Mouse (Mus musculus) myocyte (in vitro differentiated cells): ENCODE measurements at regions not wholly inside any gene's neighbourhood (a gene's known extent, or its start where the extent isn't known, plus 50 kb on each side); places are given as distances from the start of the nearest gene placed in this dataset.

Experiments
- H3K27me3 ChIP-seq: one replicate; pipeline ENCODE4 v1.6.1; 2011; ENCODE audit not compliant: control insufficient read depth, insufficient read depth, insufficient read length
- H3K36me3 ChIP-seq: one replicate; pipeline ENCODE4 v1.6.1; 2011; ENCODE audit not compliant: control insufficient read depth, insufficient read depth
- H3K4me2 ChIP-seq: one replicate; pipeline ENCODE4 v1.6.1; 2011; ENCODE audit warnings: low read depth, control low read depth
- H3K4me3 ChIP-seq: one replicate; pipeline ENCODE4 v1.5.1; 2011; ENCODE audit warnings: mild to moderate bottlenecking, control low read depth, moderate library complexity
- H3K79me2 ChIP-seq: one replicate; pipeline ENCODE4 v1.6.1; 2011; ENCODE audit not compliant: control insufficient read depth, insufficient read depth
- H3ac ChIP-seq: one replicate; pipeline ENCODE4 v1.6.1; 2011; ENCODE audit not compliant: control insufficient read depth, insufficient read length
- CEBPB ChIP-seq: IDR thresholded peaks from 2 replicates; pipeline ENCODE4 v1.6.1; 2011; ENCODE audit warnings: mild to moderate bottlenecking, moderate library complexity; ENCODE audit not compliant: poor library complexity, insufficient read depth, severe bottlenecking
- E2F4 ChIP-seq: IDR thresholded peaks from one replicate; pipeline ENCODE4 v1.6.1; 2011; ENCODE audit warnings: mild to moderate bottlenecking, control low read depth, moderate library complexity; ENCODE audit not compliant: insufficient read depth
- MAX ChIP-seq: IDR thresholded peaks from one replicate; pipeline ENCODE4 v1.6.1; 2011; ENCODE audit warnings: low read depth, mild to moderate bottlenecking, control low read depth
- MYOD1 ChIP-seq, 3 experiments: IDR thresholded peaks; one replicate each; pipeline ENCODE4 v1.6.1; 2011; ENCODE audit warnings: control low read depth in 2 of 3, low read depth in 2 of 3, mild to moderate bottlenecking in 2 of 3, moderate library complexity in 1 of 3; ENCODE audit not compliant: insufficient read length in 2 of 3, control insufficient read depth in 1 of 3
- MYOG ChIP-seq, 3 experiments: IDR thresholded peaks; one replicate each; pipeline ENCODE4 v1.6.1; 2011; ENCODE audit warnings: control low read depth in 2 of 3, low read depth in 2 of 3, mild to moderate bottlenecking in 2 of 3; ENCODE audit not compliant: insufficient read length in 2 of 3, control insufficient read depth in 1 of 3, insufficient read depth in 1 of 3
- POLR2A ChIP-seq: IDR thresholded peaks from one replicate; pipeline ENCODE4 v1.6.1; 2011; ENCODE audit warnings: low read depth, mild to moderate bottlenecking, control low read depth, moderate library complexity; ENCODE audit not compliant: insufficient read length
- POLR2AphosphoS2 ChIP-seq: IDR thresholded peaks from one replicate; pipeline ENCODE4 v1.6.1; 2011; ENCODE audit warnings: low read depth, control low read depth; ENCODE audit not compliant: insufficient read length
- REST ChIP-seq: IDR thresholded peaks from one replicate; pipeline ENCODE4 v1.6.1; 2011; ENCODE audit warnings: mild to moderate bottlenecking, control low read depth, moderate library complexity; ENCODE audit not compliant: insufficient read depth, insufficient read length
- SRF ChIP-seq: IDR thresholded peaks from one replicate; pipeline ENCODE4 v1.6.1; 2011; ENCODE audit warnings: low read depth; ENCODE audit not compliant: control insufficient read depth, insufficient read length
- TCF12 ChIP-seq: IDR thresholded peaks from one replicate; pipeline ENCODE4 v1.6.1; 2011; ENCODE audit warnings: mild to moderate bottlenecking, control low read depth; ENCODE audit not compliant: poor library complexity, insufficient read depth, severe bottlenecking
- TCF3 ChIP-seq: IDR thresholded peaks from one replicate; pipeline ENCODE4 v1.6.1; 2011; ENCODE audit warnings: low read depth, control low read depth; ENCODE audit not compliant: insufficient read length
- USF1 ChIP-seq: IDR thresholded peaks from one replicate; pipeline ENCODE4 v1.6.1; 2011; ENCODE audit warnings: low read depth, mild to moderate bottlenecking, control low read depth, moderate library complexity

DNA sequence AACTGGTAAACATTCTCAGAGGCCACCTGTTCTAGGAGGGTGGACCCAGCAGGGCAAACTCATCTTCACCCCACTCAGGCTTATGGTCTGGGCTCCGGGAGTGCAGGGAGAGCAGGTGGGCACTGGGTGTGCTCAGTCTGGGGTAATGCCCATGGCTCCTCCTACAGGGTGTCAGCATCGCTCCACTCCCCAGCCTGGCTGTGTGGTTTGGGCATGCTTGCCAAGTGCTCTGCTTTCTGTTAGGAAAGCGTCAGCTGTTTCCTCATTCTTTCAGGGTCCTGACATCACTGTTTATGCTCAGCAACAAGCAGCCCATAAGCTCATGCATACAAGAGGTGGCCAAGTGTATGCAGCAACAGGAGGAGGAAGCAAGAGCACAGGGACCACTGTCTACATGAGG is 57.7 kb upstream of the Jdp2 start:
- TF ChIP-seq CEBPB (peak; percentile 40; the same call in 1 of the 2 replicates), MYOD1 (IDR thresholded peaks at IDR 0.05; ENCODE audit: control insufficient read depth in 1 of 3, insufficient read length in 2 of 3, low read depth in 2 of 3) (peak; percentile 34 to 97 (median 94)), POLR2AphosphoS2 (no peak), TCF12 (peak; percentile 86), POLR2A (peak; percentile 17), TCF3 (peak; percentile 84), MYOG (IDR thresholded peaks at IDR 0.05; ENCODE audit: control insufficient read depth in 1 of 3, insufficient read depth in 1 of 3, insufficient read length in 2 of 3, low read depth in 2 of 3) (peak; percentile 50 to 99 (median 94)), SRF (no peak), E2F4 (no peak), REST (no peak), MAX (no peak), USF1 (peak; percentile 5)
- peak overlapping the region; percentile 54 for H3K4me2 ChIP-seq
- no peak overlapping the region for H3ac ChIP-seq
- H3K27me3 ChIP-seq: no peaks in the 10 kb centered on the region
- H3K36me3 ChIP-seq: no peaks in the 10 kb centered on the region
- H3K4me3 ChIP-seq: no peak overlapping the region
- no peaks in the 10 kb centered on the region for H3K79me2 ChIP-seq

DNA sequence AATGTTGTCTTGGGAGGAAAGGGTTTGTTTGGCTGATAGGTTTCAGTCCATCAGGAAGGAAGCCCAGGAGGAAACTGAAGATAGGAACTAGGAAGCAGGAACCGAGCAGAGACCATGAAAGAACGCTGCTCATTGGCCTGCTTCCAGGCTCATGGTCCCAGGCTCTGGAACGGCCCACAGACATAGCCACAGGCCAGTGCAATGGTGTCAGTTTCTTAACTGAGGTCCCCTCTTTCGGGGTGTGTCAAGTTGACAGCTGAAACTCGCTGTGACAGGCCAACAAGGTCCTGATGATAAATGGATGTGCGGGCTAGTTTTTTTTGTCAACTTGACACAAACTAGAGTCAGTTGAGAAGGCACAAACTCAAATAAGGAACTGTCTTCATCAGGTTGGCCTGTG is 55.9 kb upstream of the Jdp2 start:
- no peaks in the 10 kb centered on the region for H3K36me3 ChIP-seq
- no peak overlapping the region for H3ac ChIP-seq
- no peak overlapping the region for H3K4me3 ChIP-seq
- no peaks in the 10 kb centered on the region for H3K79me2 ChIP-seq
- TF ChIP-seq MYOG (IDR thresholded peaks at IDR 0.05; ENCODE audit: control insufficient read depth in 1 of 3, insufficient read depth in 1 of 3, insufficient read length in 2 of 3, low read depth in 2 of 3) (peak in 1 of 3 experiments; percentile 73), MYOD1 (IDR thresholded peaks at IDR 0.05; ENCODE audit: control insufficient read depth in 1 of 3, insufficient read length in 2 of 3, low read depth in 2 of 3) (peak in 1 of 3 experiments; percentile 63), POLR2A (no peak)
- no peak overlapping the region for H3K4me2 ChIP-seq
- H3K27me3 ChIP-seq: no peaks in the 10 kb centered on the region

DNA sequence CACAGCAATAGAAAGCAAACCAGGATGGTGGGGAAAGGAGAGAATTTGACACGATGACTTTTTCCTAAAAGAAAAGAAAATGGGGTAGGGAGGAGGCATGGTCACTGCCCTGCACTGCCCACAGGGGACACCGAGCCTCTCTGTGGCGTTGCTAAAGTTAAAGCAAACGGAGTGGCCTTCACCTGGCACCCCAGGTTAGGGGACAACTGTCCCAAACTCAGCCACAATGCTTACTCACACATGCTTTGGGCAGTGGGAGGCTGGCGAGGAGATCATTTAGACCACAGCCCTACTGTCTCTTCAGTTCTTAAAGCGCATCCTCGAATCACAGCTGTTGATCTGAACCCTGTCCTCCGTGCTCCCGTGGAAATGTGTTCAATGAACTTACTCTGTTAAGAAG is 55.3 kb upstream of the Jdp2 start:
- Histone ChIP-seq H3K27me3 (no peaks in the 10 kb centered on the region), H3K79me2 (no peaks in the 10 kb centered on the region), H3K4me3 (no peak overlapping the region)

GRCm38 (mm10) chr12:85544801-85545200 is 54.0 kb upstream of the Jdp2 start:
- Histone ChIP-seq H3K4me3 (no peak overlapping the region), H3K36me3 (no peaks in the 10 kb centered on the region), H3K79me2 (no peaks in the 10 kb centered on the region), H3ac (no peak overlapping the region), H3K27me3 (no peaks in the 10 kb centered on the region), H3K4me2 (no peak overlapping the region)
- TF ChIP-seq MYOG (IDR thresholded peaks at IDR 0.05; ENCODE audit: control insufficient read depth in 1 of 3, insufficient read depth in 1 of 3, insufficient read length in 2 of 3, low read depth in 2 of 3): no peak
- TF ChIP-seq MAX: no peak
- no peak for TF ChIP-seq REST
- TF ChIP-seq USF1: no peak
- no peak for TF ChIP-seq CEBPB
- no peak for TF ChIP-seq SRF
- no peak for TF ChIP-seq POLR2AphosphoS2
- no peak for TF ChIP-seq E2F4
- TF ChIP-seq POLR2A: no peak
- TF ChIP-seq TCF12: no peak
- no peak for TF ChIP-seq TCF3
- no peak for TF ChIP-seq MYOD1 (IDR thresholded peaks at IDR 0.05; ENCODE audit: control insufficient read depth in 1 of 3, insufficient read length in 2 of 3, low read depth in 2 of 3)

More for the DNA sequence above, 55.3 kb upstream of the Jdp2 start:
- H3ac ChIP-seq: no peak overlapping the region
- H3K36me3 ChIP-seq: no peaks in the 10 kb centered on the region
- TF ChIP-seq CEBPB: no peak
- TF ChIP-seq POLR2AphosphoS2: no peak
- TF ChIP-seq MYOG (IDR thresholded peaks at IDR 0.05; ENCODE audit: control insufficient read depth in 1 of 3, insufficient read depth in 1 of 3, insufficient read length in 2 of 3, low read depth in 2 of 3): peak in 1 of 3 experiments; percentile 78
- no peak for TF ChIP-seq REST
- no peak for TF ChIP-seq E2F4
- TF ChIP-seq MYOD1 (IDR thresholded peaks at IDR 0.05; ENCODE audit: control insufficient read depth in 1 of 3, insufficient read length in 2 of 3, low read depth in 2 of 3): peak in 2 of 3 experiments; percentile 14 to 85
- no peak for TF ChIP-seq MAX
- no peak for TF ChIP-seq SRF
- peak; percentile 12 for TF ChIP-seq TCF12
- TF ChIP-seq POLR2A: no peak
- H3K4me2 ChIP-seq: no peak overlapping the region

DNA sequence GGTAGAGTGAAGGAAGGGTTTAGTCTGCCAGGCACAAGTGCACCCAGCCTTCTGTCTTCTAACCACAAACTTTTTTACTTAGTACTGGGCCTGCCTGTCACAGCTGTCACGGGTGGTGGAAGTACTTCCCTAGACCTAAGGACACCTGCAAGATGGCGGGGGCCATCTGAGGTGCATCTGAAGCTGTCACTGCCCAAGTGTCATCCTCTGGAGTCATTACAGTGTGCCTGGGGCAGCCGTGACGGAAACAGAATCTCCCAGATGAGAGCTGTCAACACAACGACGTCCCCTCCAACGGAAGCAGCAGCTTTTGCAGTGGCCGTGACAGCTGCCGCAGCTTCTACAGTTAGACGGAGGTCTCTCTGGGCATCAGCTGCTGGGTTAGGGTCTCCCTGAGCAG is 53.1 kb upstream of the Jdp2 start:
- Histone ChIP-seq H3K4me2 (no peak overlapping the region), H3K36me3 (no peaks in the 10 kb centered on the region), H3K79me2 (no peaks in the 10 kb centered on the region), H3K4me3 (no peak overlapping the region), H3ac (no peak overlapping the region), H3K27me3 (no peaks in the 10 kb centered on the region)
- TF ChIP-seq USF1 (no peak), POLR2AphosphoS2 (no peak), POLR2A (no peak), TCF3 (no peak), REST (no peak), MYOD1 (IDR thresholded peaks at IDR 0.05; ENCODE audit: control insufficient read depth in 1 of 3, insufficient read length in 2 of 3, low read depth in 2 of 3) (peak in 2 of 3 experiments; percentile 49 to 74), TCF12 (peak; percentile 25), SRF (no peak), MAX (no peak), MYOG (IDR thresholded peaks at IDR 0.05; ENCODE audit: control insufficient read depth in 1 of 3, insufficient read depth in 1 of 3, insufficient read length in 2 of 3, low read depth in 2 of 3) (peak; percentile 22 to 81 (median 69)), E2F4 (no peak), CEBPB (no peak)
